In genomic region chr16:90809975-90810715, GRCm38 (mm10) we compare ENCODE assay signal across 8 mouse cellular contexts. TPM values are rescaled to one million over a fixed set of nuclear protein-coding genes. Genes with fewer than 3 reads are reported as not detected.
DNase-seq lines count a peak whose midpoint lies in the region; ATAC-seq and TF ChIP-seq lines count a peak whose summit lies in the region.

Urb1 (minus strand) TSS chr16:90810413.

- no peaks in the 10 kb centered on the region for H3K9me3 ChIP-seq in CH12.LX (replicated peaks; ENCODE audit: low read length)
- H3K9me3 ChIP-seq in forebrain, embryonic 11.5 days (ENCODE audit: control insufficient read depth, low read length): no peaks in the 10 kb centered on the region
- no peaks in the 10 kb centered on the region for H3K9me3 ChIP-seq in heart, postnatal 0 days (replicated peaks; ENCODE audit: control insufficient read depth, low read length)
- H3K9me3 ChIP-seq in liver, embryonic 16.5 days (replicated peaks; ENCODE audit: control insufficient read depth, low read length): no peaks in the 10 kb centered on the region
- no peaks in the 10 kb centered on the region for H3K9me3 ChIP-seq in neural tube, embryonic 13.5 days

- peak; percentile 91 for TF ChIP-seq POLR2A in CH12.LX (IDR thresholded peaks at IDR 0.05; ENCODE audit: low read depth, low read length)
- TF ChIP-seq POLR2A in testis, adult 2 months (IDR thresholded peaks at IDR 0.05; ENCODE audit: control insufficient read depth, low read depth, low read length): no peak; the same call in 1 of the 2 replicates

- no peak; the same call in 1 of the 2 replicates for TF ChIP-seq RAD21 in CH12.LX (IDR thresholded peaks at IDR 0.05; ENCODE audit: low read depth, low read length)

- H3K36me3 ChIP-seq in CH12.LX (replicated peaks in 1 of 2; ENCODE audit: control insufficient read depth in 1 of 2, insufficient read depth in 1 of 2, low read length in 1 of 2): peaks cover 10 to 26% of the 10 kb centered on the region in 2 experiments
- no peaks in the 10 kb centered on the region for H3K36me3 ChIP-seq in forebrain, embryonic 11.5 days (ENCODE audit: control insufficient read depth, insufficient read depth, low read length)
- peaks cover 5% of the 10 kb centered on the region for H3K36me3 ChIP-seq in heart, postnatal 0 days (replicated peaks; ENCODE audit: control insufficient read depth, insufficient read depth, low read length)
- H3K36me3 ChIP-seq in liver, embryonic 16.5 days (ENCODE audit: control insufficient read depth, insufficient read depth): no peaks in the 10 kb centered on the region
- peaks cover 9% of the 10 kb centered on the region for H3K36me3 ChIP-seq in neural tube, embryonic 13.5 days
- no peaks in the 10 kb centered on the region for H3K36me3 ChIP-seq in testis, adult 2 months (ENCODE audit: control insufficient read depth, insufficient read depth, low read length)

- ATAC-seq in forebrain, embryonic 11.5 days (replicated peaks; ENCODE audit: low FRiP score): peak; percentile 94
- ATAC-seq in heart, postnatal 0 days (ENCODE audit: insufficient read depth, low read depth): peak; percentile 98
- peak; percentile 92 for ATAC-seq in liver, embryonic 16.5 days (ENCODE audit: low read depth)
- peak; percentile 97 for ATAC-seq in neural tube, embryonic 13.5 days (ENCODE audit: low read depth)

- in situ Hi-C loops in CH12.LX (cut with MboI; ENCODE audit: low pct_ligation_motif_present, low pct_unique_long_range_greater_than_20kb, low sequenced_read_pairs): no loop called here

- DNase-seq in CH12.LX (ENCODE audit: extremely low read depth): peak; percentile 98
- DNase-seq in c-Kit-positive CD71-positive TER-119-negative erythroid progenitor cells, embryonic 14.5 days (ENCODE audit: low read depth): peak; percentile 92
- DNase-seq in forebrain, embryonic 11.5 days (ENCODE audit: low spot score): peak; percentile 99
- peak; percentile 98 for DNase-seq in heart, postnatal 0 days (ENCODE audit: low spot score)
- DNase-seq in kidney, postnatal 4 days: peak; percentile 100

- no peak within 1 kb of the TSS for H3K27ac ChIP-seq in CH12.LX (ENCODE audit: insufficient read depth, low read depth)
- 0 out of 2 replicates have a peak within 1 kb of the TSS, but pooled peaks have one; percentile 18 for H3K27ac ChIP-seq in forebrain, embryonic 11.5 days (ENCODE audit: low read depth, low read length)
- peak within 1 kb of the TSS; percentile 91 for H3K27ac ChIP-seq in heart, postnatal 0 days (ENCODE audit: low read depth)
- peak within 1 kb of the TSS; percentile 73 for H3K27ac ChIP-seq in liver, embryonic 16.5 days (ENCODE audit: low read length)
- peak within 1 kb of the TSS; percentile 67 for H3K27ac ChIP-seq in neural tube, embryonic 13.5 days (replicated peaks)
- H3K27ac ChIP-seq in testis, adult 2 months (ENCODE audit: control insufficient read depth, insufficient read depth, low read depth, low read length): peak within 1 kb of the TSS; percentile 99

- H3K4me1 ChIP-seq in CH12.LX (ENCODE audit: control insufficient read depth in 1 of 2, insufficient read depth in 2 of 2): peaks cover 5 to 23% of the 10 kb centered on the region in 2 experiments
- H3K4me1 ChIP-seq in forebrain, embryonic 11.5 days (replicated peaks; ENCODE audit: control insufficient read depth, insufficient read depth, low read length): peaks cover 5% of the 10 kb centered on the region
- peaks cover 13% of the 10 kb centered on the region; the same call in 1 of the 2 replicates for H3K4me1 ChIP-seq in heart, postnatal 0 days (ENCODE audit: control insufficient read depth, insufficient read depth)
- H3K4me1 ChIP-seq in liver, embryonic 16.5 days (ENCODE audit: control insufficient read depth, low read depth, low read length): peaks cover 24% of the 10 kb centered on the region
- peaks cover 20% of the 10 kb centered on the region for H3K4me1 ChIP-seq in neural tube, embryonic 13.5 days (replicated peaks)
- H3K4me1 ChIP-seq in testis, adult 2 months (ENCODE audit: control insufficient read depth, insufficient read depth, low read length): peaks cover 3% of the 10 kb centered on the region

- H3K9ac ChIP-seq in CH12.LX (ENCODE audit: insufficient read depth, low read depth): peak within 1 kb of the TSS; percentile 73
- H3K9ac ChIP-seq in forebrain, embryonic 11.5 days (ENCODE audit: low read length): peak within 1 kb of the TSS; percentile 64
- H3K9ac ChIP-seq in heart, postnatal 0 days (replicated peaks; ENCODE audit: low read depth, low read length): peak within 1 kb of the TSS; percentile 50; the same call in 1 of the 2 replicates
- peak within 1 kb of the TSS; percentile 57 for H3K9ac ChIP-seq in liver, embryonic 16.5 days (ENCODE audit: low read depth, low read length)
- H3K9ac ChIP-seq in neural tube, embryonic 13.5 days: peak within 1 kb of the TSS; percentile 70

- TF ChIP-seq CTCF in CH12.LX (conservative IDR thresholded peaks at IDR 0.05 in 1 of 2, IDR thresholded peaks at IDR 0.05 in 1 of 2; ENCODE audit: low read depth in 2 of 2, low read length in 2 of 2): no peak
- TF ChIP-seq CTCF in heart, postnatal 0 days (IDR thresholded peaks at IDR 0.05; ENCODE audit: low read depth): no peak
- TF ChIP-seq CTCF in testis, adult 2 months (IDR thresholded peaks at IDR 0.05; ENCODE audit: control insufficient read depth, insufficient read depth, insufficient replicate concordance, low read depth, low read length): no peak

- peak within 1 kb of the TSS; percentile 92 to 98 (median 93) for H3K4me3 ChIP-seq in CH12.LX (replicated peaks in 1 of 3; ENCODE audit: low read depth in 2 of 3, low read length in 2 of 3, poor library complexity in 1 of 3)
- H3K4me3 ChIP-seq in forebrain, embryonic 11.5 days (ENCODE audit: low read depth, low read length): peak within 1 kb of the TSS; percentile 78
- H3K4me3 ChIP-seq in heart, postnatal 0 days (ENCODE audit: low read depth, low read length): peak within 1 kb of the TSS; percentile 79
- H3K4me3 ChIP-seq in liver, embryonic 16.5 days (ENCODE audit: low read depth, low read length): peak within 1 kb of the TSS; percentile 77
- peak within 1 kb of the TSS; percentile 73 for H3K4me3 ChIP-seq in neural tube, embryonic 13.5 days
- peak within 1 kb of the TSS; percentile 97 for H3K4me3 ChIP-seq in testis, adult 2 months (ENCODE audit: control insufficient read depth, low read depth, low read length)

- peak within 1 kb of the TSS; percentile 91 for H3K4me2 ChIP-seq in CH12.LX (ENCODE audit: insufficient read depth, low read depth, poor library complexity, severe bottlenecking)
- peak within 1 kb of the TSS; percentile 67 for H3K4me2 ChIP-seq in forebrain, embryonic 11.5 days (ENCODE audit: low read depth, low read length, severe bottlenecking)
- peak within 1 kb of the TSS; percentile 89 for H3K4me2 ChIP-seq in heart, postnatal 0 days (ENCODE audit: low read depth, low read length)
- H3K4me2 ChIP-seq in liver, embryonic 16.5 days (ENCODE audit: low read depth, low read length): peak within 1 kb of the TSS; percentile 81
- H3K4me2 ChIP-seq in neural tube, embryonic 13.5 days: peak within 1 kb of the TSS; percentile 75

- H3K27me3 ChIP-seq in CH12.LX (replicated peaks): peaks cover 20% of the 10 kb centered on the region
- no peaks in the 10 kb centered on the region for H3K27me3 ChIP-seq in forebrain, embryonic 11.5 days (ENCODE audit: control insufficient read depth, insufficient read depth, low read length)
- no peaks in the 10 kb centered on the region for H3K27me3 ChIP-seq in heart, postnatal 0 days (ENCODE audit: control insufficient read depth, insufficient read depth, low read length)
- no peaks in the 10 kb centered on the region for H3K27me3 ChIP-seq in liver, embryonic 16.5 days (ENCODE audit: control insufficient read depth, insufficient read depth, low read depth, low read length)
- no peaks in the 10 kb centered on the region for H3K27me3 ChIP-seq in neural tube, embryonic 13.5 days
- H3K27me3 ChIP-seq in testis, adult 2 months (ENCODE audit: control insufficient read depth, insufficient read depth, low read length): no peaks in the 10 kb centered on the region

- dilution Hi-C loops in CH12.LX (cut with MboI; ENCODE audit: extremely low pct_ligation_motif_present, extremely low pct_unique_long_range_greater_than_20kb, low sequenced_read_pairs): no loop called here

- WGBS in forebrain, embryonic 11.5 days: under 1% methylated on average over 46 of the region's 47 CpGs
- WGBS in heart, postnatal 0 days: under 1% methylated on average over 47 of the region's 47 CpGs
- under 1% methylated on average over 47 of the region's 47 CpGs for WGBS in liver, embryonic 16.5 days (ENCODE audit: insufficient replicate concordance)
- WGBS in neural tube, embryonic 13.5 days: under 1% methylated on average over 47 of the region's 47 CpGs

- TF ChIP-seq EP300 in CH12.LX (IDR thresholded peaks at IDR 0.05; ENCODE audit: low read length): no peak
- TF ChIP-seq EP300 in heart, postnatal 0 days (IDR thresholded peaks at IDR 0.05; ENCODE audit: low read depth): no peak

- H3K79me2 ChIP-seq in CH12.LX (replicated peaks; ENCODE audit: control insufficient read depth, extremely low read depth, insufficient read depth, poor library complexity, severe bottlenecking): peaks cover 21% of the 10 kb centered on the region

TF ChIP-seq in CH12.LX, 34 proteins besides CTCF, POLR2A, EP300 and RAD21 (continues in another document):
- no peak for TF ChIP-seq CHD1 (IDR thresholded peaks at IDR 0.05; ENCODE audit: low read depth, low read length)
- no peak for TF ChIP-seq GABPA (IDR thresholded peaks at IDR 0.05; ENCODE audit: insufficient replicate concordance, low read depth, low read length)
- TF ChIP-seq IRF4 (IDR thresholded peaks at IDR 0.05; ENCODE audit: low read depth, low read length): peak; percentile 16; the same call in 1 of the 2 replicates
- TF ChIP-seq RCOR1 (conservative IDR thresholded peaks at IDR 0.05; ENCODE audit: low read depth, low read length): 0 out of 2 replicates have a peak, but pooled peaks have one; percentile 40
- peak; percentile 91 for TF ChIP-seq SIN3A (IDR thresholded peaks at IDR 0.05; ENCODE audit: low read length)
- no peak for TF ChIP-seq JUN (IDR thresholded peaks at IDR 0.05; ENCODE audit: insufficient read depth, low read depth, low read length)
- peak; percentile 98 for TF ChIP-seq MXI1 (IDR thresholded peaks at IDR 0.05; ENCODE audit: low read depth, low read length)
- peak; percentile 79 for TF ChIP-seq HCFC1 (IDR thresholded peaks at IDR 0.05; ENCODE audit: low read depth, low read length)

RNA-seq across cellular contexts. Expression of gene Urb1, which starts in this region (rescaled TPM):
- 29.4 and 41.1 TPM in 2 replicates for total RNA-seq in CH12.LX (2012; rRNA removed)
- 21.1 and 23.9 TPM in 2 replicates for total RNA-seq in CH12.LX (2014; rRNA removed)
- polyA plus RNA-seq in CH12.LX (2012; ENCODE audit: insufficient read length, low read depth): 26.5 and 34.5 TPM in 2 replicates
- polyA plus RNA-seq in forebrain, embryonic 11.5 days (2014; fragmentation: Nextera tagmentation; extraction: Ambion mirVana): 14.3 and 15.6 TPM in 2 replicates
- total RNA-seq in heart, postnatal 0 days (2014; rRNA removed; ENCODE audit: low replicate concordance): 8.7 and 16.5 TPM in 2 replicates
- 2.7 and 3.0 TPM in 2 replicates for polyA plus RNA-seq in heart, postnatal 0 days (2015; fragmentation: Nextera tagmentation; extraction: Ambion mirVana)
- polyA plus RNA-seq in liver, embryonic 16.5 days (2015; fragmentation: Nextera tagmentation; extraction: Ambion mirVana): 3.7 and 4.1 TPM in 2 replicates
- 8.8 TPM in 2 replicates for polyA plus RNA-seq in neural tube, embryonic 13.5 days (2015; fragmentation: Nextera tagmentation; extraction: Ambion mirVana)
- polyA plus RNA-seq in testis, adult 2 months (2012; rRNA removed): 20.0 and 21.1 TPM in 2 replicates
